Mouse (Mus musculus) liver, embryonic 14.5 days (tissue): ENCODE data around the gene Mtfr1l.

Experiments
- CTCF ChIP-seq: IDR thresholded peaks from 2 replicates; pipeline ENCODE4 v1.5.1; 2016; ENCODE audit warnings: antibody characterized with exemption, low read depth, control low read depth
- EP300 ChIP-seq: IDR thresholded peaks from 2 replicates; pipeline ENCODE4 v1.6.1; 2016; ENCODE audit warnings: antibody characterized with exemption, low read depth

DNA sequence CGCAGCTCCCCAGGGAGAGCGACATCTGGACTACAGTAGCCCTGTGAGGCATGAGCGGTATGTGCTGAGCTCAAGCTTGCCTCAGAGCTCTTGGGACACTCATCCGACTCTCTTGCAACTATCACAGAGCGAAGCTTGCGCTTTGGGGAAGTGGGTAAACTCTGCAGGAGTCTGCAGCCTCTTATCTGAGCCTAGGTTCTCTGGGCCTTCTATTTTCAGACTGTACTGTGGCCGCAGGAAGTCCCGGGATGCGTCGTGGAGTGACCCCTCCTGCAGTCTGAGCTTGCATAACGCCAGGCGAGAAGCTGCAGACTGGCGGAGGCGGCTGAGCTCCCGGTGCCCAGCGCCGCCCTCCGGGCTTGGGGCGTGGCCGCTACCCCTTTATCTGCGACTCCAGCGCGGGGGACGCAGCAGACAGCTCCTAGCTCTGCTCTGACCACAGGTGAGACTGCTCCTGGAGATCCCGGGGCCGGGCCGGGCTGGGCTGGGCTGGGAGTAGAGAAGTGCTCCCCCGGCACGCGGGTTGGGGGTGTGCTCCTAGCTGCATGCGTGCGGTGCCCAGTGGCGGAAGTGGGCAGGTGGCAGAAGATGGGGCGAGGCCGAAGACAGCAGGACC, 38.5 kb downstream of the Mtfr1l start, which contains the start of gene Paqr7:
- TF ChIP-seq CTCF = 0 out of 2 replicates have a peak, but pooled peaks have one; percentile 19
- TF ChIP-seq EP300 = 0 out of 2 replicates have a peak, but pooled peaks have one; percentile 28
